Mouse (Mus musculus): ENCODE results near the gene Gm21440.
"Not testable (repeated sequence)": the region's sequence is repeated elsewhere in the genome, so short reads cannot be mapped to it uniquely, and the experiment has no call there.

Gm21440 gene

GRCm38 (mm10) chrY:13252091-13252490 lies at the start of gene Gm21440, which contains the start of gene Gm21454:
Gm21440 (plus strand) TSS chrY:13252391.
Gm21454 (plus strand) TSS chrY:13252442.
- not testable (repeated sequence) for DNase-seq (ENCODE audit: low spot score)

GRCm38 (mm10) chrY:13223828-13224227 lies 28.4 kb upstream of the Gm21440 start, which contains the start of gene Gm21828:
Gm21828 (minus strand) TSS chrY:13223928.
- DNase-seq (ENCODE audit: low spot score), result not testable (repeated sequence)

All from urinary bladder, postnatal 14 days (tissue).